Mouse (Mus musculus): Measurements from ENCODE around the gene Fam120b. TPM values are rescaled to one million over a fixed set of nuclear protein-coding genes. Genes with fewer than 3 reads are reported as not detected.

Gene Fam120b
- polyA plus RNA-seq, 1 experiment from 2014 or later = 11.5 TPM

GRCm38 (mm10) chr17:15425931-15426330 lies 29.9 kb downstream of the Fam120b start:
- Histone ChIP-seq H3K4me2 (replicated peaks; ENCODE audit: low read depth) (no peak overlapping the region), H3K4me3 (ENCODE audit: low read depth, low read length) (no peak overlapping the region), H3K9ac (ENCODE audit: low read depth, low read length) (no peak overlapping the region), H3K4me1 (replicated peaks; ENCODE audit: control insufficient read depth, insufficient read depth, low read length) (no peaks in the 10 kb centered on the region), H3K36me3 (ENCODE audit: control insufficient read depth, insufficient read depth) (peaks cover 71% of the 10 kb centered on the region), H3K27me3 (replicated peaks; ENCODE audit: control insufficient read depth, insufficient read depth, low read length) (no peaks in the 10 kb centered on the region), H3K9me3 (ENCODE audit: control insufficient read depth) (no peaks in the 10 kb centered on the region), H3K27ac (ENCODE audit: low read depth, low read length) (no peak overlapping the region)
- 86% methylated on average over 3 of the region's 3 CpGs for WGBS
- no peak for ATAC-seq
- TF ChIP-seq CTCF (IDR thresholded peaks at IDR 0.05; ENCODE audit: low read depth) = no peak

GRCm38 (mm10) chr17:15429451-15429850 lies 33.4 kb downstream of the Fam120b start:
- ATAC-seq = no peak
- Histone ChIP-seq H3K9ac (ENCODE audit: low read depth, low read length) (no peak overlapping the region), H3K27ac (ENCODE audit: low read depth, low read length) (no peak overlapping the region), H3K4me1 (replicated peaks; ENCODE audit: control insufficient read depth, insufficient read depth, low read length) (no peaks in the 10 kb centered on the region), H3K4me3 (ENCODE audit: low read depth, low read length) (no peak overlapping the region), H3K4me2 (replicated peaks; ENCODE audit: low read depth) (no peak overlapping the region), H3K9me3 (ENCODE audit: control insufficient read depth) (no peaks in the 10 kb centered on the region), H3K36me3 (ENCODE audit: control insufficient read depth, insufficient read depth) (peaks cover 57% of the 10 kb centered on the region), H3K27me3 (replicated peaks; ENCODE audit: control insufficient read depth, insufficient read depth, low read length) (no peaks in the 10 kb centered on the region)
- 87% methylated on average over 6 of the region's 6 CpGs for WGBS
- TF ChIP-seq CTCF (IDR thresholded peaks at IDR 0.05; ENCODE audit: low read depth) = no peak

- WGBS = 24% methylated on average over 1 of the region's 1 CpGs
- H3K9ac ChIP-seq (ENCODE audit: low read depth, low read length) = no peak overlapping the region
- H3K36me3 ChIP-seq (ENCODE audit: control insufficient read depth, insufficient read depth) = peaks cover 57% of the 10 kb centered on the region
- H3K27me3 ChIP-seq (replicated peaks; ENCODE audit: control insufficient read depth, insufficient read depth, low read length) = no peaks in the 10 kb centered on the region
- no peaks in the 10 kb centered on the region for H3K9me3 ChIP-seq (ENCODE audit: control insufficient read depth)
- no peak overlapping the region for H3K4me2 ChIP-seq (replicated peaks; ENCODE audit: low read depth)
- peak; percentile 28; the same call in 1 of the 2 replicates for TF ChIP-seq CTCF (IDR thresholded peaks at IDR 0.05; ENCODE audit: low read depth)
- no peak overlapping the region for H3K27ac ChIP-seq (ENCODE audit: low read depth, low read length)
- H3K4me3 ChIP-seq (ENCODE audit: low read depth, low read length) = no peak overlapping the region
- ATAC-seq = 0 out of 2 replicates have a peak, but pooled peaks have one; percentile 31
- no peaks in the 10 kb centered on the region for H3K4me1 ChIP-seq (replicated peaks; ENCODE audit: control insufficient read depth, insufficient read depth, low read length)
Measured at GRCm38 (mm10) chr17:15429937-15430336, 33.9 kb downstream of the Fam120b start.

GRCm38 (mm10) chr17:15431021-15431514 lies 35.1 kb downstream of the Fam120b start:
- Histone ChIP-seq H3K4me2 (replicated peaks; ENCODE audit: low read depth) (no peak overlapping the region), H3K4me1 (replicated peaks; ENCODE audit: control insufficient read depth, insufficient read depth, low read length) (no peaks in the 10 kb centered on the region), H3K9me3 (ENCODE audit: control insufficient read depth) (no peaks in the 10 kb centered on the region), H3K4me3 (ENCODE audit: low read depth, low read length) (no peak overlapping the region), H3K9ac (ENCODE audit: low read depth, low read length) (no peak overlapping the region), H3K27me3 (replicated peaks; ENCODE audit: control insufficient read depth, insufficient read depth, low read length) (no peaks in the 10 kb centered on the region), H3K36me3 (ENCODE audit: control insufficient read depth, insufficient read depth) (peaks cover 46% of the 10 kb centered on the region), H3K27ac (ENCODE audit: low read depth, low read length) (no peak overlapping the region)
- TF ChIP-seq CTCF (IDR thresholded peaks at IDR 0.05; ENCODE audit: low read depth) = no peak
- WGBS = 52% methylated on average over 5 of the region's 5 CpGs
- ATAC-seq = no peak

GRCm38 (mm10) chr17:15431551-15431950 lies 35.5 kb downstream of the Fam120b start:
- no peak overlapping the region for H3K9ac ChIP-seq (ENCODE audit: low read depth, low read length)
- no peaks in the 10 kb centered on the region for H3K27me3 ChIP-seq (replicated peaks; ENCODE audit: control insufficient read depth, insufficient read depth, low read length)
- no peak for TF ChIP-seq CTCF (IDR thresholded peaks at IDR 0.05; ENCODE audit: low read depth)
- H3K4me3 ChIP-seq (ENCODE audit: low read depth, low read length) = no peak overlapping the region
- H3K36me3 ChIP-seq (ENCODE audit: control insufficient read depth, insufficient read depth) = peaks cover 44% of the 10 kb centered on the region
- no peaks in the 10 kb centered on the region for H3K4me1 ChIP-seq (replicated peaks; ENCODE audit: control insufficient read depth, insufficient read depth, low read length)
- WGBS = 87% methylated on average over 4 of the region's 4 CpGs
- H3K4me2 ChIP-seq (replicated peaks; ENCODE audit: low read depth) = no peak overlapping the region
- H3K27ac ChIP-seq (ENCODE audit: low read depth, low read length) = no peak overlapping the region
- no peaks in the 10 kb centered on the region for H3K9me3 ChIP-seq (ENCODE audit: control insufficient read depth)
- ATAC-seq = no peak

GRCm38 (mm10) chr17:15432036-15432435 lies 36.0 kb downstream of the Fam120b start:
- H3K27ac ChIP-seq (ENCODE audit: low read depth, low read length) = no peak overlapping the region
- ATAC-seq = no peak

GRCm38 (mm10) chr17:15434748-15435147 lies 38.7 kb downstream of the Fam120b start:
- Histone ChIP-seq H3K4me1 (replicated peaks; ENCODE audit: control insufficient read depth, insufficient read depth, low read length) (no peaks in the 10 kb centered on the region), H3K36me3 (ENCODE audit: control insufficient read depth, insufficient read depth) (peaks cover 28% of the 10 kb centered on the region), H3K27ac (ENCODE audit: low read depth, low read length) (no peak overlapping the region), H3K9me3 (ENCODE audit: control insufficient read depth) (no peaks in the 10 kb centered on the region), H3K4me2 (replicated peaks; ENCODE audit: low read depth) (no peak overlapping the region), H3K27me3 (replicated peaks; ENCODE audit: control insufficient read depth, insufficient read depth, low read length) (no peaks in the 10 kb centered on the region), H3K9ac (ENCODE audit: low read depth, low read length) (no peak overlapping the region), H3K4me3 (ENCODE audit: low read depth, low read length) (no peak overlapping the region)
- 64% methylated on average over 3 of the region's 3 CpGs for WGBS
- no peak for ATAC-seq
- no peak for TF ChIP-seq CTCF (IDR thresholded peaks at IDR 0.05; ENCODE audit: low read depth)

More at GRCm38 (mm10) chr17:15432036-15432435, 36.0 kb downstream of the Fam120b start:
- Histone ChIP-seq H3K9ac (ENCODE audit: low read depth, low read length) (no peak overlapping the region), H3K27me3 (replicated peaks; ENCODE audit: control insufficient read depth, insufficient read depth, low read length) (no peaks in the 10 kb centered on the region), H3K4me1 (replicated peaks; ENCODE audit: control insufficient read depth, insufficient read depth, low read length) (no peaks in the 10 kb centered on the region), H3K4me2 (replicated peaks; ENCODE audit: low read depth) (no peak overlapping the region), H3K9me3 (ENCODE audit: control insufficient read depth) (no peaks in the 10 kb centered on the region), H3K36me3 (ENCODE audit: control insufficient read depth, insufficient read depth) (peaks cover 39% of the 10 kb centered on the region), H3K4me3 (ENCODE audit: low read depth, low read length) (no peak overlapping the region)
- 88% methylated on average over 3 of the region's 3 CpGs for whole genome bisulfite sequencing
- no peak for TF ChIP-seq CTCF (IDR thresholded peaks at IDR 0.05; ENCODE audit: low read depth)
